Mouse (Mus musculus) neutrophil, adult 59 days (primary cell): ENCODE data around the gene Wdr92. TPM values are rescaled to one million over a fixed set of nuclear protein-coding genes. Genes with fewer than 3 reads are reported as not detected.

Experiments used
- total RNA-seq, 2 experiments: library from RNA; stranded (reverse); gene quantifications; 1 replicate in 1 of 2; 2 replicates in 1 of 2; pipeline ENCODE4 v1.2.4; 2023

The Wdr92 gene
- total RNA-seq: 1 to 10 TPM; 4.4 to 4.8 TPM

GRCm38 (mm10) chr11:17181807-17182206 lies at the start of gene Wdr92:
Wdr92 (plus strand) TSS chr11:17182107.

DNA sequence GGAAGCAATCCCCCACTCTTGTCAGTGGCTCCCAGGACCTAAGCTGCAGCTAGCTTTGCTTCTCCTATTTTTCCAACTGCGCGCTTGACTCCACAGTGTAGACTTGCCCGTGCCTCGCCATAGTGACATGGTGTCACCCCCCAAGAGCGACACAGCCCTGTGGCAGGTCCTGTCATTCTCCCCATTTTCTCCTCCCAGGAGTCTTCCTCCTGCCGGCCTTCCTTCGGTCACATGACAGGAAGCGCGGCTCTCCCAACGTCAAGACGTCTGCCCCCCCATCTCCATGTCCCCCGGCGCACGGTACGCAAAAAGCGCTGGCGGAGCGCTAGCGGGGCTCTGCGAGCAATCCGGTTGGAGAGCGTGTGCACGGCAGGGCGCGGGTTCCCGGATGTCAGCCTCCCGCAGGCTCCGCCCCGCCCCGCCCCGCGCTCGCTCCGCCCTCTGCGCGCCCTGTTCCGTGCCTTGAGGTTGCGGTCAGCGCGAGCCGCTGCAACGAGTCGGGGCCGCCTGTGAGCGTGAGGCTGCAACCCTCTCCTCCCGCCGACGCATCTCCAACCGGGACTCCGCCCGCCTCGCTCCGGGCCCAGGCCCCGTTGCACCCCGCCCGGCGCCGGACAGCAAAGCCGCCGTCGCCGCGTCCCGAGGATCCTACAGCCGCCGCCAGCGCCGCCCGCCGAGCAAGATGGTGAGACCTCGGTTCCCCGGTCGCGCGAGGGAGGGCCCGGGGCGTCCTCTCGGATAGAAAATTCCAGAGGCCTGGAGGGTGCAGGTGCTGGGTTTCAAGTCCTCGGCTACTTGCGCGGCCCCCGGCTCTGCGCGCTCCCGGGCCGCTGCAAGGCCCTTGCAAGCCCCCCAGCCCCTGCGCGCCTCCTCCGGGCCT lies 22.8 kb upstream of the Wdr92 start, which contains the start of gene Ppp3r1:
Ppp3r1 (plus strand) TSS at position 406 of the 880 bp plus-strand sequence.

GRCm38 (mm10) chr11:17211258-17212140 lies 29.6 kb downstream of the Wdr92 start, which contains the start of gene Pno1:
Pno1 (minus strand) TSS chr11:17211568.

GRCm38 (mm10) chr11:17257443-17257842 lies 75.5 kb downstream of the Wdr92 start, which contains the start of gene C1d:
C1d (plus strand) TSS chr11:17257579.

Other genes with a start within 250 kb of the Wdr92 start
- 1 to 10 TPM; 3.8 to 5.3 TPM for gene Fbxo48, start 230.7 kb upstream of the Wdr92 start, total RNA-seq
- 1 to 10 TPM in 1 of 2 experiments, under 1 TPM in 1; 0.90 to 1.2 TPM for gene Cnrip1, start 130.5 kb upstream of the Wdr92 start, total RNA-seq
- 100 to 1,000 TPM; 301 to 310 TPM for gene Plek, start 129.7 kb upstream of the Wdr92 start, total RNA-seq
- gene Ppp3r1, start 22.8 kb upstream of the Wdr92 start, total RNA-seq: 10 to 100 TPM; 63.7 to 68.8 TPM
- 10 to 100 TPM; 10.0 to 12.7 TPM for gene Pno1, start 29.5 kb downstream of the Wdr92 start, total RNA-seq
- gene C1d, start 75.5 kb downstream of the Wdr92 start, total RNA-seq: 10 to 100 TPM; 24.2 to 32.0 TPM